Mouse (Mus musculus) frontal cortex, adult 2 months (tissue): ENCODE measurements around the gene Bloc1s4. TPM values are rescaled to one million over a fixed set of nuclear protein-coding genes. Genes with fewer than 3 reads are reported as not detected.
A peak's percentile ranks its signal among the peaks of the same experiment; 100 is the strongest.

Experiments
- DNase-seq, 2 experiments: peaks; one replicate each; pipeline ENCODE4 v3.0.0; 2022; ENCODE audit warnings: low spot score in 1 of 2; ENCODE audit errors: extremely low spot score in 1 of 2
- polyA plus RNA-seq: library from polyadenylated mRNA; depleted of rRNA; stranded (reverse); fragments of >200 nt; gene quantifications from 2 replicates; pipeline ENCODE4 v1.2.3, GENCODE M21; 2012; rRNA removed

The Bloc1s4 gene
- polyA plus RNA-seq, result 23.4 and 24.0 TPM in 2 replicates

DNA sequence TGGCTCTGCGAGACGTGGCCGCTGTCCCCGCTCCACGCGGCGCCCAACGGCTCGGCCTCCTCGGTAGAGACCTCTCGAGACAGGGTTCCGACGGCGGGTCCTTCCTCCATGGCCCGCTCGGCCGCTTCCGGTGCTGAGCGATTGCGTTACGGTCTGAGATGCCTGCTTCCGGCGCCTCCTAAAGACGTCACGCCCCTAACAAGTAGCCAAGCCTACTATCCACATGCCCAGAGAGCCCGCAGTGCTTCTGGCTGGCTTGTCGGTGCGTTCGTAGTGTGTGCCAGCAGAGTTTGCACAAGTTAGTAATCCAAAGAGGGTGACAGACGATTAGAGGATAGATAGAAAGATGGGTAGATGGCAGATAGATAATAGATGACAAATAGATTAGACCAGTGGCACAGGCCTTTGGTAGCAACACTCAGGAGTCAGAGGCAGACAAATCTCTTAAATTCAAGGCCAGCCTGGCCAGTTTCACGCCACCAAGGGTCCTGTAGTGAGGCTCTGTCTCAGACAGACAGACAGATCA, at the start of gene Bloc1s4:
Bloc1s4 (minus strand) TSS at position 115 of the 526 bp plus-strand sequence.
- peak; percentile 90 to 97 for DNase-seq

DNA sequence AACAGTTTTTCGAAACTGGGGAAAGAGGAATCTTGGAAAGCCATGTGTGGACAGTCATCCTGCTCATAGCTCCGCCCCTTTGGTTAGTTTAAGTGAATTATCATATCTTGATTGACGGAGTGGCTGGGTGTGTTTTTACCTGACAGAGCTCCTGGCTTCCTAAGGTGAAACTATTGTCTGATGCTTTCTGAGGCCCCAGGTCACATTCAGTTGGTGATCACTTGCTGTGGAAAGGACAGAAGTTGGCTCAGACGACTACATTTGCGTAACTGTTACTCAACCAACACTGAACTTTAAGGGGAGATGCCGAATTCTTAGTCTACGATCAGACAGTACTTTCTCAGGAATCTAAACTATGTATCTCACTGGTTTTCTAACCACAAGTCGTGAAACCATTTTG, 48.8 kb upstream of the Bloc1s4 start:
- no peak for DNase-seq

DNA sequence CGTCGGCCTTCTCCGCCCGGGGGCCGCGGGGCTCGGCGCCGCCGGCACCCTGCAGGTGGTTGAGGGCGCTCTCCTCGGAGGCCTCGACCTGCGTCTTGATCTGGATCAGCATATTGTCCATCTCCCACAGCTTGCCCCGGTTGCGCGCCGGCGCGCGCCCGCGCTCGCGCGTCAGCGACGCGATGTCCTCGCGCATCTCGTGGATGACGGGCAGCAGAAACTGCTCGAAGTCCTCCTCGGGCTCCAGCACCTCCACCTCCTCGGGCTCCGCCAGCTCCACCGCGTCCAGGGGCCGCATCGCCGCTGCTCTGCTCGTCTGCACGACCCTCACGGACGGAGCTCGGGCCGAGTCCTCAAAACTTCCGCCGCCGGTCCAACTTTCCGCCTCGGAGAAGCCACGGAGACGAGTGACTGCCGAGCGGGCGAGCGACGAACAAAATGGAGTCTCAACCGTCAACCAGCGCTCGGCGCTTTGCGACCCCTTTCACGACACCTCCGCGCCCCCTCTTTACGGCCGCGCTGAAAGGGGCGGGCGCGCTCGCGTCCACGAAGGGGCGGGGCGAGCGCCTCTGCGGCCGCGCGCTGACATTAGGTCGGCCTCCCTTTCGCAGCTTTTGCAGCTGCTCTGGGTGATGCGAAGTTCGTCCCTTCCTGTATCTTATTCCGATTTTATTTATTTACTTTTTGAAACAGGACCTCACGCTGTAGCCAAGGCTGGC, 48.0 kb upstream of the Bloc1s4 start, which contains the start of gene Mrfap1:
Mrfap1 (minus strand) TSS at position 477 of the 719 bp plus-strand sequence.
- peak; percentile 83 to 95 for DNase-seq

DNA sequence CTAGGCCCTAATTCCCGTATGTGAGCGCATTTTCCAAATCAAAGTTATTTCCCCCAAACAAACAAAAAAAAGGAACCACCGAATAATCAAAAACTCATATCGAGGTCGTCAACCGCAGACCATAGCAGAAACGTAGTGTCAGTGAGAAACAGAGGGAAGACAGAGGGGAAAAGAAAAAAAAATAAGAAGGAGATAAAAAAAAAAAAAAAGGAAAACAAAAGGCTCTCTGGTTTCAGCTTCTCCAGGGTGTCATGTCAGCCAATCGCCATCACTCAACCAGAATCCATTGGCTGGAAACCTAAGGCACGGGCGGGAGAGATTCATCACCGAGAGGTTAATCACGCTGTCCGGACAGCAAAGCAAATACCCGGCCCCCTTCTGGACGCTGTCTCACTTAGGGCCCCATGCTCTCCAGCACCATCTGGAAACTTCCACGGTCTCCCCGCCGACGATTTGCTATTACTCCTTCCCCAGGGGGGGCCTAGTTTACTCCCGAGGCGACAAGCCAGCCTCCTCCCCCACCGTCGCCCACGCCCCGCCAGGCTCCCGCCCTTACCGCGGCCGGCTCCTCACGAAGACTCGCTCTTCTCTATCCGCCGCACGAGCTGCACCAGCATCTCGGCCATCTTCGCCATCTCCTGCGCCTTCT, 47.3 kb upstream of the Bloc1s4 start:
- DNase-seq, result peak; percentile 52 to 67

DNA sequence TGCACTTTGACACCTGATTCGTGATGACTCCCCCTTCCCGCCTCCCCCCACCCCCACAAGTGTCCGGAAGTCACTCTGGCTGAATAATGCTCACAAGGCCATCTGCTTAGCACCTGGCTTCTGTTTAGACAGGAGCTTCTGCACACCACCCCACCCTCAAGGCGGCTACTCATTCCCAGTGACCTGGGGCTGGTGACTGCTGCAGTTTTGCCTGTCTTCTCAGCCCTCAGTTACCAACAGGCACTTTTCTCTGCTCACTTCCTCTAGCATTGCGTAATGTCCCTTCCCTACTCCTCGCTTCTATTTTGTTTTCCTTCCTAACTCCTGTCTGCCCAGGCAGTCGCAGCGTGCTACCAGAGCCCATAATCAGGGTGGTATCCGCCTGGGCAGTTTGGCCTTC, 43.4 kb upstream of the Bloc1s4 start:
- DNase-seq, result no peak

DNA sequence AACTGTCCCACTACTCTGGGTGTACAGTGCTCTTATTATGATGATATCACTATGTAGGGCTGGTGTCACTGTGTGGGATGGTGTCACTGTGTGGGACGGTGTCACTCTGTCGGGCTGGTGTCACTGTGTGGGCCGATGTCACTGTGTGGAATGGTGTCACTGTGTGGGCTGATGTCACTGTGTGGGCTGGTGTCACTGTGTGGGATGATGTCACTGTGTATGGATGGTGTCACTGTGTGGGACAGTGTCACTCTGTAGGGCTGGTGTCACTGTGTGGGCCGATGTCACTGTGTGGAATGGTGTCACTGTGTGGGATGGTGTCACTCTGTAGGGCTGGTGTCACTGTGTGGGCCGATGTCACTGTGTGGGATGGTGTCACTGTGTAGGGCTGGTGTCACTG, 37.6 kb upstream of the Bloc1s4 start:
- no peak for DNase-seq

DNA sequence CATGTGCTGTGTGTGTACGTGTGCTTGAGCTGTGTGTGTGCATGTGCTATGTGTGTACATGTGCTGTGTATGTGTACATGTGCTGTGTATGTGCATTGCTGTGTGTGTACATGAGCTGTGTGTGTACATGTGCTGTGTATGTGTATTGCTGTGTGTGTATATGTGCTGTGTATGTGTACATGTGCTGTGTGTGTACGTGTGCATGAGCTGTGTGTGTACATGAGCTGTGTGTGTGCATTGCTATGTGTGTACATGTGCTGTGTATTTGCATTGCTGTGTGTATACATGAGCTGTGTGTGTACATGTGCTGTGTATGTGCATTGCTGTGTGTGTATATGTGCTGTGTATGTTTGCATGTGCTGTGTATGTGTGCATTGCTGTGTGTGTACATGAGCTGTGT, 31.1 kb upstream of the Bloc1s4 start:
- no peak for DNase-seq

DNA sequence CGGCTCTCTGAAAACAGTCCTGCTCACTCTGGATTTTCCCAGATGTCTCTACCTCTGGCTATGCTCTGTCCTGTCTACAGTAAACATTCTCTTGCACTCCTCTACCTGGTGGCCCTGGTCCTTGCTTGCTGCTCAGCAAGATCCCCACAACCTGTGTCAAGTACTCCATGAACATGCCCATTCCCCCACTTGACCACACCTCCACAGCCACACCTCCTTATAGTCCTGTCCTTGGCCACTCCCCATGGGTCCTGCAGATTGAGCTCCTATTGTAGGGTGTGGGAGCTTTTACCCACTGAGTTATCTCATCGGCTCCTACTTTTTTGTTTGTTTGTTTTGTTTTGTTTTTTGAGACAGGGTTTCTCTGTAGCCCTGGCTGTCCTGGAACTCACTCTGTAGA, 30.5 kb upstream of the Bloc1s4 start:
- DNase-seq, result no peak

DNA sequence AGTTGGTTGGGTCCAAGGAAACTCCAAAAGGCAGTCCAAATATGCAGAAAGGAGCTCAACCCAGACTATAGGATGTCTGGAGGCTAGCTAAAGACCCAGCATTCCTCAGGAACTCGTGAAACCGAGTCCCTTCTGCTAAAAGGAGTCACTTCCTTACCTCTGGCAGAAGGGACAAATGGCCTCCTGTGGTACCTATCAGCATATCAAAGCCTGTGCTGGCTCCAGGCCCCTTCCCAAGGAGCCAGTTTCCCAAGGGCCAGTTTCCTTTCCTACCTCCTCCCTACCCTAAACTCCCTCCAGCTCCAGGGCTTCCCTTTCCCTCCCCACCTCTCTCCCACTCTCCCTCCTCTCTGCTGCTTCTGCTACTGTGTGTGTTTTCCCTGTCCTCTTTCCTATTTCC, 28.7 kb upstream of the Bloc1s4 start:
- DNase-seq, result no peak

DNA sequence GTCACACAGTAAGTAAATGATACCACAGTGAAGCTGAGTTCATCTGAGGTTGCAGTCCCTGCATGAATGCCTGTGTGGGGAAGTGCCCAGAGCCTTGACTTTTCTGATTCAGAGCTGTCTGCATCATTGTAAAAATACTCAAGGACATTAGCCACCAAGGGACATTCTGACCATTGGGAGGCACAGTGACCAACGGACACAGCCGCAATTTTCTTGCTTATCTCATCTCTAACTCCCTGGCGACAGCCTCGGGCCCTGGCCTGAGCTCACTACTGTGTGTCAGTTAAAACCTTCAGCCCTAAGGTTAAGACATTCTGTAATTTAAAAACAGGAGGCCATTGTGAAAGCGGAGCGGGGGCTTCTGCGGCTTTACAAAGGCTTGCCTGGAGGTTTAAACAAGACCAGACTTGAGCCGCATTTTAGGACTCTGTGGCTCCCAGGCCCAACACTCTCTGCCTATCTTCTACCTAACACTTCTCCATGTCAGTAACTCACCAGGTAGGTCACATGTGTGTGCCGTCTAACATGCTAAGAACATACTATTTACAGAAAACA, 27.6 kb upstream of the Bloc1s4 start:
- no peak for DNase-seq

DNA sequence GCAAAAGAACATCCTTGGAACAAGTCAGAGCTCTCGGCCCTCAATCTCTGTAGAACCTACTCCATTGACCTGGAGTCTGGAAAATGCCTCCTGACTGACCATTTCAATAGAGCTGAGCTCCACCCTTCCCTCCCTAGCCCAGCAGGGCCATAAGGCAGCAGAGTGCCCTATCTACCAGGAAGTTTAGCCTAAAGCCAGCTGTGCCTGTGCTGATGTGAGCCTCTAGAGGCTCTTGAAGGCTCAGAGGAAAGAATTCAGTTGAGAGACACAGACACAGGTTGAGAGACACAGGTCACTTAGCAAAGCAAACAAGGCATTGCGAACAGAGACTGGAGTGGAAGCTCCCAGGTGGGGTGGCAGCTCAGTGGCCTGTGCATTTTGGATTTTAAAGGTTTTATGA, 26.9 kb upstream of the Bloc1s4 start:
- DNase-seq, result no peak

DNA sequence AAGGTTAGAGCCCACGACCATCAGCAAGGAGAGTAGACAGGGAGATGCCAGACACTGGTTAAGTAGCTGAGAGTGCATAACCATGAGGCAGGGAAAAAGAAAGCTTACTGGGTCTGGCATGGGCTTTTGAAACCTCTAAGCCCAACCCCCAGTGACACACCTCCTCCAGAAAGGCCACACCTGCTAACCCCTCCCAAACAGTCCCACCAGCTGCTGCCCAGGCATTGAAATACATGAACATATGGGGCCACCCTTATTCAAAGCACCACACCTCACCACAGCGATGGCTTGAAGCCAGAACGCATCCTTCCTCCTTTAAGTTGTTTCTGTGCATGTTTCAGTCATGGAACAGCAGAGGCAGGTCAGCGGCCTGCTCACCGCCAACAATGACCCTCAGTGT, 24.1 kb upstream of the Bloc1s4 start:
- no peak for DNase-seq

DNA sequence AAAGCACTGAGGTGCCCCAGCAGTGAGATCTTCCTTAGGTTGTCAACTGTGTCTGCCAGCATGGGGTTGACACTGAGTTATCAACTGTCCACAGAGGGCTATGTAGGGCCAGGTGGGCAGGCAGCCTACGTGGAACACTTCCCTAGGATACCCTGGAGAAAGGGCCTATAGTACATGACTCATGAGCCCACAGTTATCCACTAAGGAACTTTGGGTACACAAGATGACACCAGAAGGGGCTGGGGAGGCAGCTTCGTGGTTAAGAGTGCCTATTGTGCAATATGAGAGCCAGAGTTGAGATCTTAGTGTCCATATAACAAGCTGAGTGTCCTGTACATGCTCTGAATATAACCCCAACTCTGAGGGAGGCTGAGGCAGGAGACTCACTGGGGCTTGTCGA, 21.2 kb upstream of the Bloc1s4 start:
- no peak for DNase-seq

DNA sequence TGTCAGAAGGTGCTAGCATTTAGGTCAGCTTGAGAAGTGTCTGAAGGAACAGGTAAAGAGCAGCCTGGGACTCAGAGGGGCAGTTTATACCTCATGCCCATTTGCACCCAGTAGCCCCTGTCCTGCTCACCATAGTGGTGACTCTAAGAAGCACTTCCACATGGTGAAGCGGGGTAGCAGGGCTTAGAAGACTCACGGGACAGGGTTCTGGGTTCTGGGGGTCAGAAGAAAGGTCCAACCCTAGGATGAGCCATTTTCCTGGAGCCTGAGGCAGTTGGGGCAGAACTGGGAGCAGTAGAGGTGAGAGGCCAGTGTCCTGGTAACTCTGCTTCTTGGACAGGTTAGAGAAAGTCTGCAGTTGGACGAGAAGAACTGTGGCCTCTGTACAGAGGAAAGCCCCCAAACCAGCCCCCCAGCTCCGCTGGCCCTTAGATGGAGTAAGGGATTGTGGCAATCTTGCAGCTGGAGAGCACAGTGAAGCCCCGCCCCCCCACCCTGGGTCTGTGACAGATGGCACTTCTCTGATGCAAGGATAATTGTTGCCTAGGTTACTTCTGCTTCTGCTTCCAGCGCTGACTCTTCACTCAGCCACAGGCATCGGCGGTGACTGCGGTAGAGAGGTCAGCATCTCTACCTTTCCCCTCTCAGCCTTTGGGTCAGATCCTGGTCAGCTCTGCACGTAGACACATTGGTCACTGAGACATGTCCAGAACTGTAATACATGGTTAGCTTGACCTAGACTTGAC, 18.7 kb upstream of the Bloc1s4 start:
- DNase-seq, result no peak

DNA sequence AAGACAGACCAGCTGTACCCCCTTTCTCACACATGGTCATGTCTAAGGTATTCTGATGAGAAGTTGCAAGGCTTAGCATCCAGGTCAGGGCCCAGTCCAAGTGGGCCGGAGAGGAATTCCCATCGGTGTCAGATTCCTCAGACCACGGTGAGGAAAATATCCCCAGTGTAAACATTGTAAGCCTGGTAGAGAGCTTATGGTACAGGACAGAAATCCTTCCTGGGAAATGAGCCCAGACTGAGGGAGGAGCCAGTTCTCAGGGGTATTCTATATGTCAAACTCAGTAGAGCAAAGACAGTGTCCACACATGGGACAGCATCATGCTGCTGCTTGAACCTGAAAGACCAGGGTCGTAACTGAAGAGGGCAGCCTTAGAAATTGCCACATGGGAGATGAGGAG, 11.4 kb upstream of the Bloc1s4 start:
- no peak for DNase-seq

DNA sequence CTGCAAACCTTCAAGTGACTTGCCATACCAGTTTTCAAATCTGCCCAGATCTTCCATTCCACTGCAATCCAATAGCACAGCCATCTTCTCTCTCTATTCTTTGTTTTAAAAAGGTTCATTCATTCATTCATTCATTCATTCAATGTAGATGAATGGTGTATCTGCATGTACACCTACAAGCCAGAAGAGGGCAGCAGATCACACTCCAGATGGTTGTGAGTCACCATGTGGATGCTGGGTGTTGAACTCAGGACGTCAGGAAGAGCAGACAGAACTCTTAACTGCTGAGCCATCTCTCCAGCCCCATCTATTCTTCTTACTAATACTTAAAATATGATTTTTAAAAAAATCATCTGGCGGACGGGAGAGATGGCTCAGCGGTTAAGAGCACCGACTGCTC, 8.6 kb upstream of the Bloc1s4 start:
- DNase-seq, result no peak

DNA sequence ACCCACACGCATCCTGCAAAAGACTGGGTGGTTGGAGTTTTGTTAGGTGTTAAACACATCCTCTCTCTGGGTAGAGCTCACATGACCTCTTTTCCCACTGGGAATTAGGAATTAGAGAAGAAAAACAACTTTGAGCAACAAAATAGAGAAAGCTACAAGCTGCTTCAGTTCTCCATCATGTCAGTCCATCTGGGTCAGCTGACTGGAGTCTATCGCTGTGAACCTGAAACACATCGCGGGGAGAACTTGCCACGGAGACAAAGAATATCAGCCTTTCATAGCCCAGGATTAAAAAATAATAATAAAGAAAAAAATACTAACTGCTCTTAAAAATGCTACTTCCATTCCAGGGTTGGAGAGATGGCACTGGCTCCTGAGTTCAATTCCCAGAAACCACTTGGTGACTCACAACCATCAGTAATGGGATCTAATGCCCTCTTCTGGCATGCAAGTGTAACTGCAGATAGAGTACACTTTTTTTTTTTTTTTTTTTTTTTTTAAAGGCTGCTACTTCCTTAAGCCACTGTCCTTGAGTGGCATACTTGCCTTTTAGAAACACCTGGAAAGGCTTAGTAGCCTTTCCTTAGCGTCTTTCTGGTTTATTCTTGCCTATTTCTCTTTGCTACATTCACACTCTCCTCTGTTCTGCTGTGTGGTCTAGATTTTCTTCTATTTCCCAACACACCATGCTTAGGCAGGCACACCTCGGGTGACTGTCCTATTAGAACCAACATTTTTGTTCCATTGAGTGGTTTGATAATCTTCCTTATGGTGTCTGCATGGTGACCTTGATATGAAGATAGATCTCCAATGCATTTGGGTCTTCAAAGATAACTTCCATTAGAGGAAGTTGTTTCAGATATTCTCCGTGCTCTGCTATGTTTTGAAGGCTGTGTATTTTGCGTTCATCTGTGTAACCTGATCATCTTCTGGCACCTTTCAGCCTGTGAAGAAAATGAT, 1.9 kb upstream of the Bloc1s4 start:
- no peak for DNase-seq

DNA sequence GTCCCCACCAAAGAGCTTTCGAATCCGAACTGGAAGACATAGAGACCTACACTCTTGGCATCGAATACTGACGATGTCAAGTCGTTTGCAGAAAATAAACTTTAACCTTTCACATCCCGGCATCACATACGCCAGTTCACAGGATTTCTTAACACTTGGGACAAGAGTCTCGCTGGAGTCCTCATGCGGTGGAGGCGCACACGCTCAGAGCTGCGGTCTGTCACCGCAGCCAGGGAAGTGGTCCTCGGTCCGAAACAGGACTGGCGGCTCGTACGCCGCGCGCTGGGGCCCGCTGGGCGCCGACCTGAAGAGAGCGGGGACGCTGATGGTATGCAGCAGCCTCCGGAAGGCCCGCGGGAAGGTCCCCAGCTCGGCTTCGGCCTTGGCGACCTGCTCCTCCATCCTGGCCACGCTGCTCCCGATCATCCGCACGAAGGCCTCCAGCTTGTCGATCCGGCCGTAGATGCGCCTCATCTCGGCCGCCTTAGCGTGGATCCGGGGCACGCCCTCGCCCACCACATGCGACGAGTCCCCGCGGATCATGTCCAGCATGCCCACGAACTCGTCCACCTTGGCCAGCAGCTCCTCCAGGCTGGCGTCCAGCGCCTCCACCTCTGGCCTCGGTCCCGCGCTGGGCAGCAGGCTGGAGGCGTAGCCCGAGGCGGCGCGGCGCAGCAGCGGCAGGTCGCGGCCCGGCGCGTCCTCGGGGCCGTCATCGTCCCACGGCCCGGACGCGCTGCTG, 485 bp downstream of the Bloc1s4 start:
- no peak for DNase-seq

DNA sequence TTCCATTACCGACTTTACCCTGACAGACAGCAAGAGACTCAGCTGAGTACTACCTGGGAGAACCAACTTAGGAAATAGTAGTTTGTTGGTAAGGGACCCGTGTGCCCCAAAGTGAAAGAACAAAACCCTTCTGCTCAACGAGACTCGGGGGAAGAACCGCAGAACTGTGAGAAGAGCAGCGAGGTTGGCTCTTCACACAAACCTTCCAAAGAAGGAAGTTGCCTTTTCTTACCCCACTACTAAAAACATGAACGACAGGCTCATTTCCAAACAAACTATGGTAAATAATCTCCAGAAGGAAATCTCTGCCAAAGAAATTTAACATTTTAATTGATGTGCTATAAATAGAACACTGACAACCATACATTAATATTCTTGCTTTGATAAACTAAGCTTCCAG, 1.4 kb downstream of the Bloc1s4 start:
- no peak for DNase-seq
